Mouse (Mus musculus) lung, adult 18-20 months (tissue): ENCODE results near the gene Cdkal1.
A peak's percentile ranks its signal among the peaks of the same experiment; 100 is the strongest.

Experiments
- DNase-seq, 2 experiments: peaks; one replicate each; pipeline ENCODE4 v3.0.0; 2022; ENCODE audit warnings: mixed read lengths in 2 of 2

The Cdkal1 gene

GRCm38 (mm10) chr13:29482147-29482863 is 373.2 kb downstream of the Cdkal1 start:
- DNase-seq: no peak

- no peak for DNase-seq
These were observed 379.1 kb downstream of the Cdkal1 start for GRCm38 (mm10) chr13:29476421-29476820.

DNA sequence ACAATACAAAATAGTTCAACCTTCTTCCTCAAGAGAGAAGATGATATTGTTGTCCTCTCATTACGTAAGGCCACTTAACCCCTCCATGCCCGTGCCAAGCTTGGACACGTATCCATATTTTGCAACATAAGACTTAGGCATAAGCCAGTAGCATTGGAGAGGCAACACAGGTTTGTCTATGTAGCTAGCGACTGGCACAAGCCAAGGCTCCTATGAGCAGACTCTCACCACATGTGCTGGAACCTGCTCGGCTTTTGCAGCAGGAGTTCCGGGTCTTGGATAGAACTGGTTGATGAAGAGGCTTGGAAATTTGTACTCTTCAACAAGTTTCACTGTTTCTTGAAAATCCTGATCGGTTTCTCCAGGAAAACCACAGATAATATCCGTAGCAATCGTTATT is 381.2 kb downstream of the Cdkal1 start:
- no peak for DNase-seq

GRCm38 (mm10) chr13:29473779-29474178 is 381.7 kb downstream of the Cdkal1 start:
- no peak for DNase-seq

DNA sequence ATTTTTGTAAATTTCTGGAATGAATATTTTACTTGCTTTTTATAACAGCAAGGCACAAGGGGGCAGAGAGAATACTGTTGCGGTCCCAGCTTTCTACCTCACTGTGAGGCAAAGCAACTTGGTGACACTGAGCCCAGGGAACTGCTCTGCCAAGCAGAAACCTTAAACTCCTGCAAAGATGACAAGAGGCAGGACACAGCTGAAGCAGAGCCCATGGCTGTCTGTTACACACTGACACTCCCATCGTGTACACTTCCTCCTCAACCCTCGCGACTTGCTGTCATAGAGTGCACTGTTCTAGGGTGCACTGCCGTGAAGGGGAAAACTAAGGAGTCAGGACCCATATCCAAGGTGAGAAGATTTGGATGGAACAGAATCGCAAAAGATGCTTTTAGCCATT is 393.2 kb downstream of the Cdkal1 start:
- no peak for DNase-seq

- DNase-seq: no peak
These were observed 394.7 kb downstream of the Cdkal1 start for GRCm38 (mm10) chr13:29460741-29461140.

DNA sequence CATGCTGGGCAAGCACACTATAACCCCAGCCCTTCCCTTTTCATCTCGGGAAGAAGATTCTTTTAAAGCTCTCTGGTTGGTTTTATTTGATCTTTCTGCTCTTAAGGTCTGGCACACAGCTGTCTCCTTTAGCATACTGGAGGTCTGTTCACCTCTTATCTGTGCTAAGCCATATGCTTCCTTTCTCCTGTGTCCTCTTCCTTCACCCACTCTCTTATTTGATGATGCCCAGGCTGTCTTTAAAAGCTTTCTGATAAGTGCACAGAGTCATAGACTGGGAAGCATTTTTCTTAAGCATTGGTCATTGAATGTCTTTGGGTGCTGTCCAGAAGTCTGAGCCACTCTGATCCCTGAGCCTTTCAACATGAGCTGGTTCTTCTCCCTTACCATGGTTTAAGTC is 397.1 kb downstream of the Cdkal1 start:
- no peak for DNase-seq

DNA sequence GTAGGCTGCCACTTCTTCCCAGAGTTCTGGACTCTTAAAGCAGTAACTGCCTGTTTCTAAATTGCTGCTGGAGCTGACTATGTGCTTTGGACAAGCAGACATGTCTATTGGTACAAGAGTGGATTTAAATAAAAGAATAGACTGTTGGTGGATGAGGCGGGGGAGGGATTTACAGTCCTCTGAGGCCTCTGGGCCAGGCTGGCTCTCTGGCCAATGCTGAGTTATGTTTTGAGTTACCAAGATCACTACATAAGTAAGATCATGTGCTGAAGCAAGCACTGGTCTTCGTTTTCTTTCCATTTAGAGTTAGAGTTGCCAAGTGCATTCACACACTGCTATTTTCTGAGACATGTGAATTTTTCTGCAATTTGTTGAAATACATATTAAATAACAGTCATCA is 418.4 kb downstream of the Cdkal1 start:
- DNase-seq: no peak

DNA sequence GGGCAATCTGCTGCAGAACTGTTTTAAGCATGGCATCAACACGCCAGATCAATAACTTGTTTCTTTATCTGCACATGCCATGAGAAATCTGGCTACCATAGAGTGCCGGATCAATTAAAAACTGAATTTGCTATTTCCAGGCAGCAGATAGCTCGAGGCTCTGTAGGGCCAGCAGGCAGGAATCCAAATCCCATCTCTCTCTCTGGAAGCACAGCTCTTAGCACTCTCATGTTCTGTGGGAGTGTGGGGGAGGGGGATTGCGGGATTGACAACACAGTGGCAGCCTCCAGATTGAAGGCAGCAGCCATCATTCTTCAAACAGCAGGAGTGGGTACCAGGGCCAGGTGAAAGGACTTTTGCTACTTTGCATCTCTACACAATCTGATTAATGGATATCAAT is 420.7 kb downstream of the Cdkal1 start:
- DNase-seq: no peak

- DNase-seq: no peak
These were observed 424.6 kb downstream of the Cdkal1 start for GRCm38 (mm10) chr13:29430919-29431318.

DNA sequence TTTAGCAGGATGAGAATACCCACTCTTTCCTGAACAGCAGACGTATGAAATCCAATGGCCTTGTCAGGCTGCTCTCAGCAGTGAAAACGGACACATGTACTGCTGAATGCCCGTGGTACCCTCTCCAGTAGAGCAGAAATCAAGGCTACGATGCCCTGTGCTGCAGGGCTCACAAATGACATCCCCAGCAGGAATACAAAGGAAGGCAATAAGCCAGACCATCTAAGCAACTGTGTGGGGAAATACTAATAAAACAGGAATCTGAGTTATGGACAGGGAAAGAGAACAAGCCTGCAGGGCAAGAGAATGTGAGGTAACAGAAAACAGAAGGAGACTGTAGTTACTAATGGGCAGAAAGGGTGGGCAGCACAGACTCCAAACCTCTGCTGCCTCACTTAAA is 425.6 kb downstream of the Cdkal1 start:
- no peak for DNase-seq

- DNase-seq: no peak
These were observed 426.3 kb downstream of the Cdkal1 start for GRCm38 (mm10) chr13:29429196-29429595.

- no peak for DNase-seq
These were observed 438.9 kb downstream of the Cdkal1 start for GRCm38 (mm10) chr13:29416450-29417136.

GRCm38 (mm10) chr13:29415967-29416366 is 439.5 kb downstream of the Cdkal1 start:
- no peak for DNase-seq

GRCm38 (mm10) chr13:29414878-29415277 is 440.6 kb downstream of the Cdkal1 start:
- no peak for DNase-seq

DNA sequence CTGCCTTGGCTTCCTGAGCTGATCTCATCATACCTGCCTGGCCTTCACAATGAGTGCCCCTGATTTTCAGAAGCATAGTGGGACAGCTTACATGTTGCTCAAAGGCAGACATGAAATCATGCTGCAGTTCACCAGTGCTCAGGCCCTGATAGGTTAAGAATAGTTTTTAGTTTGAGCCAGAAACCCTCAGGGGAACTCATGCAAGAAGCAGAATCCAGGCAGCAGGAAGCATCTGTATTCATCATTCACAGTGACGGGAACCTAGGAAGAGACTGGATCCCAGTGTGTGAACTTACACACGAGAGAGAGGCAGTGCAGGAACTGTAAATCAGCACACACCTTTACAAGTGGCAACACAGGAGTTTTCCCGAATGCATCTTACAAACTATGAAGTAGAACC is 441.0 kb downstream of the Cdkal1 start:
- DNase-seq: no peak

DNA sequence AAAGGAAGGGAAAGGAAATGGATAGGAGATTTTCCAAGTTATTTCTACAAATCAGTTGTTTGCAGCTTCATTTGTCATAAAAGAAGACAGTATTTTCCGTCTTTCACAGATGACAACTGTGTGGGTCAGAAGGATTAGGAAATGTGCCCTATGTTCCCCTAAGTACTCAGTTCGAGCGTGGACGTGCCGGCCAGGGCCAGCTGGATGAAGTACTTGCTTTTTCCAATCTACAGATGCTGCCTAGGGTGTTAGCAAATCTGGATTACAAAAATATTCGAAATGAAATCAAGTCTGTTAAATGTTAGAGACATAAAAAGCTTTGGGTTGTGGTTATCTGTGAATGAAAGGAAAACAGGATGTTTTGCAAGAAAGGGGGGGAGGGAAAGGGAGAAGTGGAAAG is 444.3 kb downstream of the Cdkal1 start:
- DNase-seq: peak in 1 of 2 experiments; percentile 15

DNA sequence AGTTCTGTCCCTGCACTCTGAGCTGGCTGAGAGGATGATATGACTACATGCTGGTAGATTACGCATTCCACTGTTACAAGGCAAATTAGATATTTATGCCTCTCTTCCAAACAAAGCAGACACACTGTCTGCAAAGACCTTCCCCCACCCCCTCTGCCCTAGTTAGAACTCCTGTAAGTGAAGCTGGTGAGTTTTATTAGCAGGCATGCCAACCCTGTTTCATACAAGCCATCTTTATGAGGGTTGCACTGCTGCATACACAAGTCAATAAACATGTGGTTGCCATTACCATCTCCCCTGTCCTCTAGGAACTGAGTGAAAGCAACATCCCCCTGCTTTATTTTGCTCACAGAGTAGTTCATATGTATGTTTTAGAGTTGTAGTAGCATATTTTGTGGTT is 447.9 kb downstream of the Cdkal1 start:
- no peak for DNase-seq

DNA sequence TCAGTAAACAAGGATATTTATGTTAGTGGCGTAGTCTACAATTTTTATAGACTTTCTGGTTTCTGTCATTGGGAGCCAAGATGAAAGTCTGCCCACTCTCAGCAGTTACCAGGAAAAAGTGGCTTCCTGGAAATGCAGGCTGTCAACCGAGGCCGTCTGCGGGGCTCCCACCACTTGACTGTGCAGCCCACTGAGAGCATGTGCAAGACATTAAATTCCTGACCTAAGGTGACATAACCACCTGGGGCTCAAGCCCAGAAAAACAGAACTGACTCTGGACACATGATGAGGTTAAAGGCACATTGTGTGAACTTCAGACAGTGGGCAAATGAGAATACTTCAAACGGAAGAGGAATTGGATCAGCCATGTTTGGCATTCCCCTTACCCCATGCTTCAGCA is 450.2 kb downstream of the Cdkal1 start:
- no peak for DNase-seq

GRCm38 (mm10) chr13:29403217-29403616 is 452.3 kb downstream of the Cdkal1 start:
- no peak for DNase-seq

- no peak for DNase-seq
These were observed 452.9 kb downstream of the Cdkal1 start for GRCm38 (mm10) chr13:29402526-29403040.

DNA sequence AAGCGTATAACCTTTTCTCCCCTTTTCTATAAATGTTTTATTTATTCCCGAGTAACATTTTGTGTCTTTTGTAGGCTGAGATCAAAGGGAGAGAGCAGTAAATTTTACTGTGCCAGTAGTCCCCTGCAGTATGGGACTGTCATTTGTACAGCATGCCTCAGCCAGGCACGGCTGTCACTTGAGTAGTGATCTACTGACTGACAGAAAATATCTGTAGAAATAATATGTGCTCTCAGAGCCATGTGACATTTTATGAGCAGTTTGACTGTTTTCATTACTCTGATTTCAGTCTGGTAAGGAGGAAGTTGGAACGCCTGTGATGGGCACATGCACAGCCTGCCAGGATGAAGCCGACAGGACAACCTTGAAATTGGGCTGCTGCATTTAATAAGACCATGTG is 455.6 kb downstream of the Cdkal1 start:
- no peak for DNase-seq

- DNase-seq: peak in 1 of 2 experiments; percentile 9
These were observed 457.0 kb downstream of the Cdkal1 start for GRCm38 (mm10) chr13:29398456-29398855.

DNA sequence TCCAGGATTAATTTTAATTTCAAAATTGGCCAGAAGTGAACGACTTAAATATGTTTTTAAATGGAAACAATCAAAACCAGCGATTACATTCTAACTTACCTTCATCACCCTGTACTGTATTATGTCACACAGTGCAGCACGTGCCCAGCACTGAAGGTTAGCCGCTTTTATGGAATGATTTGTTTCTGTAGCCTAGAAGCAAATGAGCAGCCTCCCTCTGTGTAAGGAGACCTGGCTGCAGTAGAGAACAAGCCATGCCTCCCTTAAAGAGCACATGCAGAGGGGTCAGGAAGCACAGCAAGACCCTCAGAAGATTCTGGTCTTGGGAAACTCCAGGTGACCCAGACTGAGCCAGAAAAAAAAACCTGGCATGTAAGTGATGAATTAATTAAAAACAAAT is 459.8 kb downstream of the Cdkal1 start:
- no peak for DNase-seq
